Mouse (Mus musculus): ENCODE results near the gene Cdh22. TPM values are rescaled to one million over a fixed set of nuclear protein-coding genes. Genes with fewer than 3 reads are reported as not detected.

Cdh22 gene
- total RNA-seq, 2 experiments from 2014 or later = 0.10 to 0.20 TPM

- intact Hi-C loops (cut with DNase I) = no loop called here
- DNase-seq = no peak
These were observed 138.3 kb downstream of the Cdh22 start for GRCm38 (mm10) chr2:165096367-165096766.

GRCm38 (mm10) chr2:165092393-165092792, 142.3 kb downstream of the Cdh22 start:
- DNase-seq = no peak
- intact Hi-C loops (cut with DNase I) = no loop called here

GRCm38 (mm10) chr2:165091433-165091965, 143.2 kb downstream of the Cdh22 start:
- intact Hi-C loops (cut with DNase I) = no loop called here
- no peak for DNase-seq

GRCm38 (mm10) chr2:165090650-165091049, 144.0 kb downstream of the Cdh22 start, which contains the start of gene 1700025C18Rik:
Gene 1700025C18Rik (minus strand): TSS chr2:165090750.
- DNase-seq = no peak
- intact Hi-C loops (cut with DNase I) = no loop called here

- intact Hi-C loops (cut with DNase I) = no loop called here
These were observed 145.2 kb downstream of the Cdh22 start for GRCm38 (mm10) chr2:165089470-165089869.

GRCm38 (mm10) chr2:165086634-165087033, 148.0 kb downstream of the Cdh22 start:
- no peak for DNase-seq
- intact Hi-C loops (cut with DNase I) = no loop called here

More at GRCm38 (mm10) chr2:165089470-165089869, 145.2 kb downstream of the Cdh22 start:
- DNase-seq = no peak

GRCm38 (mm10) chr2:165081257-165081656, 153.4 kb downstream of the Cdh22 start:
- intact Hi-C loops (cut with DNase I) = no loop called here
- DNase-seq = no peak

- intact Hi-C loops (cut with DNase I) = no loop called here
- DNase-seq = no peak
These were observed 154.0 kb downstream of the Cdh22 start for GRCm38 (mm10) chr2:165080657-165081056.

- intact Hi-C loops (cut with DNase I) = loop anchor here (5.0 kb wide), 1 partner anchor 259 kb away; no protein-coding TSS in a partner anchor
- DNase-seq = no peak
These were observed 156.0 kb downstream of the Cdh22 start for GRCm38 (mm10) chr2:165078605-165079004.

GRCm38 (mm10) chr2:165078045-165078444, 156.6 kb downstream of the Cdh22 start:
- intact Hi-C loops (cut with DNase I) = loop anchor here (5.0 kb wide), 1 partner anchor 259 kb away; no protein-coding TSS in a partner anchor
- no peak for DNase-seq

- no peak for DNase-seq
- intact Hi-C loops (cut with DNase I) = loop anchor here (5.0 kb wide), 1 partner anchor 260 kb away; no protein-coding TSS in a partner anchor
These were observed 157.6 kb downstream of the Cdh22 start for GRCm38 (mm10) chr2:165077055-165077454.

- DNase-seq = peak; percentile 58 to 70
- intact Hi-C loops (cut with DNase I) = loop anchor here (1.0 to 5.0 kb wide), 4 partner anchors 162 to 286 kb away; no protein-coding TSS in a partner anchor
These were observed 159.7 kb downstream of the Cdh22 start for GRCm38 (mm10) chr2:165074937-165075336.

GRCm38 (mm10) chr2:165074081-165074884, 160.4 kb downstream of the Cdh22 start:
- DNase-seq = no peak
- intact Hi-C loops (cut with DNase I) = loop anchor here (1.0 to 5.0 kb wide), 2 partner anchors 163 to 287 kb away; no protein-coding TSS in a partner anchor

- DNase-seq = no peak
- intact Hi-C loops (cut with DNase I) = loop anchor here (5.0 kb wide), 1 partner anchor 164 kb away; no protein-coding TSS in a partner anchor
These were observed 161.3 kb downstream of the Cdh22 start for GRCm38 (mm10) chr2:165073381-165073781.

GRCm38 (mm10) chr2:165070096-165070816, 164.4 kb downstream of the Cdh22 start:
- intact Hi-C loops (cut with DNase I) = loop anchor here (5.0 kb wide), 1 partner anchor 167 kb away; no protein-coding TSS in a partner anchor

GRCm38 (mm10) chr2:165068806-165069205, 165.8 kb downstream of the Cdh22 start:
- intact Hi-C loops (cut with DNase I) = no loop called here
- no peak for DNase-seq

More at GRCm38 (mm10) chr2:165070096-165070816, 164.4 kb downstream of the Cdh22 start:
- DNase-seq = peak; percentile 24 to 39

GRCm38 (mm10) chr2:165064489-165064888, 170.2 kb downstream of the Cdh22 start:
- intact Hi-C loops (cut with DNase I) = no loop called here
- DNase-seq = no peak

GRCm38 (mm10) chr2:165061638-165062433, 172.8 kb downstream of the Cdh22 start:
- intact Hi-C loops (cut with DNase I) = no loop called here
- DNase-seq = no peak
